Mouse (Mus musculus) adrenal gland, postnatal 14 days (tissue): ENCODE results near the gene Psmc5. TPM values are rescaled to one million over a fixed set of nuclear protein-coding genes. Genes with fewer than 3 reads are reported as not detected.

ENCODE experiments used
- DNase-seq: peaks from one replicate; pipeline ENCODE4 v3.0.0; 2021; ENCODE audit warnings: mixed read lengths
- total RNA-seq: library from RNA; stranded (reverse); gene quantifications from 2 replicates; pipeline ENCODE4 v1.2.3, GENCODE M21; 2021

Psmc5 gene
- total RNA-seq, 1 experiment from 2014 or later = 141 TPM

DNA sequence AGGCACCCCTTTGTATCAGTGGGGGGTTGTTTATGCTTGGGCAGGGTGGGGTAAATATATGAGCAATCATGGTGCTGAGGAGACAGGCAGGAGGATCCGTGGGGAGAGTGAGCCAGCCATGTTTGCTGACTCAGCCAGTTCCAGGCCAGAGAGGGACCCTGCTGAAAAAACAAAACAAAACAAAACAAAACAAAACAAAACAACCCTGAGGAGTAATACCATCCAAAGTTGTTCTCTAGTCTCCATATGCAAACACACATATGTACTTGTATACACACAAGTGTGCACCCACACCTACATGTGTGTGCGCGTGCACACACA, 50.1 kb downstream of the Psmc5 start:
- DNase-seq = no peak

DNA sequence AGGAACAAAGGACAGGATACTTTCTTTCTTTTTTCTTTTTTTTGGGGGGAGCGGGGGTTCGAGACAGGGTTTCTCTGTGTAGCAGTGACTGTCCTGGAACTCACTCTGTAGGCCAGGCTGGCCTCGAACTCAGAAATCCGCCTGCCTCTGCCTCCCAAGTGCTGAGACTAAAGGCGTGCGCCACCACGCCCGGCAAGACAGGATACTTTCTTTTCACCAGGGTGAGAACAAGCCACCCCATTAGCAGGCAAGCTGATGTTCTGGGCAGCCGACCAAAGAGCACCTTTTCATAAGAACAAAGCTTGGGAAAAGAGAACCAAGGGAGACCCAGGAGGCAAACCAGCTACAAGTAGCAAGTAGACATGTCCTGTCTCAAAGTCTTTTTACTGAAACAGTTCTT, 50.8 kb downstream of the Psmc5 start:
- no peak for DNase-seq

DNA sequence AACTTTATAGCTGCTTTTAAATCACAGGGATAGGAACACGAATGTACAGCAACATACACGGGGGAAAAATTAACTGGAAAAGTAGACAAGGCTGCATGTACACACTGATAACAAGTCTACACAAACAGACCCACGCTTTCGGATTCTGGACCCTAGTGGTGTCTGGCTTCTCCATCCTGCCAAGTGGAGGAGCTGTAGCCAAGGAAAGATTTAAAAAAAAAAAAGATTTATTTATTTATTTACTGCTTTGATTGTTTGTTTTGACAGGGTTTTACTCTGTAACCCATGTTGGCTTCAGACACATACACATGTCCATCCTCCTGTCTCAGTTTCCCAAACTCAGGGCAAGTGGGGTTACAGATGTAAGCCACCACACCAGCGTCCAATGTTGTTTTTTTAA, 51.5 kb downstream of the Psmc5 start:
- DNase-seq = no peak

GRCm38 (mm10) chr11:106308162-106308561, 52.2 kb downstream of the Psmc5 start:
- no peak for DNase-seq

DNA sequence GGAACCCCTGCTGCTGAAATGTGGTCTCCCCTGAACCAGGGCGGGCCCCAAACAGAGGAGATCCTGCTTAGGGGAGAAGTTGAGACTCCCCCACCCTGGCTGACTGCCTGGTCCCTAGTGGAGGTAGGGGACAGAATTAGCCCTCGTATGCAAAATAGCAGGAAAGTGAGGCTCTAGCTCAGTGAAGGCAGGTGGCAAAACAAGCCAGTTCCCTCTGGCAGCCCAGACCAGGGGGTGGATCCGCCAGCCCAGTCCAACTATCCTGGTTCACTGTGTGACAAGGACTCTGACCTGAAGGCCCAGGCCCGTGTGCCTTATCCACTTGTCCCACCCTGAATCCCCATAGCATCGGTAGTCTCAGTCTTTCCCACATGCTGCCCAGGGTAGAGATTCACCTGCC, 54.2 kb downstream of the Psmc5 start:
- no peak for DNase-seq

Other genes starting within 250 kb of the Psmc5 start
- gene Kcnh6, start 248.0 kb upstream of the Psmc5 start, total RNA-seq = 0.15 and 0.41 TPM in 2 replicates
- 50.3 and 58.0 TPM in 2 replicates for gene Dcaf7, start 219.3 kb upstream of the Psmc5 start, total RNA-seq
- 41.4 and 47.1 TPM in 2 replicates for gene Taco1, start 190.1 kb upstream of the Psmc5 start, total RNA-seq
- 41.6 and 55.1 TPM in 2 replicates for gene Map3k3, start 171.5 kb upstream of the Psmc5 start, total RNA-seq
- not detected in 2 replicates for gene Gm10840, start 95.3 kb upstream of the Psmc5 start, total RNA-seq
- 21.1 and 59.4 TPM in 2 replicates for gene Limd2, start 95.3 kb upstream of the Psmc5 start, total RNA-seq
- gene Strada, start 54.0 kb upstream of the Psmc5 start, total RNA-seq = 12.1 and 12.5 TPM in 2 replicates
- gene Ccdc47, start 39.8 kb upstream of the Psmc5 start, total RNA-seq = 116 and 120 TPM in 2 replicates
- gene Ddx42, start 39.2 kb upstream of the Psmc5 start, total RNA-seq = 51.5 and 59.9 TPM in 2 replicates
- 66.1 and 77.0 TPM in 2 replicates for gene Ftsj3, start 75 bp upstream of the Psmc5 start, total RNA-seq
- 79.9 and 91.0 TPM in 2 replicates for gene Smarcd2, start 16.8 kb downstream of the Psmc5 start, total RNA-seq
- gene Tcam1, start 20.5 kb downstream of the Psmc5 start, total RNA-seq = 0.11 and 0.23 TPM in 2 replicates
- gene Gh, start 45.7 kb downstream of the Psmc5 start, total RNA-seq = not detected in 2 replicates
- 5.5 and 33.1 TPM in 2 replicates for gene Cd79b, start 58.6 kb downstream of the Psmc5 start, total RNA-seq
- 0.44 and 0.49 TPM in 2 replicates for gene Scn4a, start 97.1 kb downstream of the Psmc5 start, total RNA-seq
- not detected in 2 replicates for gene Prr29, start 109.3 kb downstream of the Psmc5 start, total RNA-seq
- 24.6 and 27.6 TPM in 2 replicates for gene Icam2, start 131.9 kb downstream of the Psmc5 start, total RNA-seq
- 80.9 and 82.3 TPM in 2 replicates for gene Ern1, start 231.7 kb downstream of the Psmc5 start, total RNA-seq